Mouse (Mus musculus) heart, postnatal 25 days (tissue): ENCODE measurements around the gene Ggt5. TPM values are rescaled to one million over a fixed set of nuclear protein-coding genes. Genes with fewer than 3 reads are reported as not detected.
A peak's percentile ranks its signal among the peaks of the same experiment; 100 is the strongest.
"Not testable (repeated sequence)": the region's sequence is repeated elsewhere in the genome, so short reads cannot be mapped to it uniquely, and the experiment has no call there.

ENCODE experiments used
- DNase-seq: peaks from one replicate; pipeline ENCODE4 v3.0.0; 2022; ENCODE audit warnings: low spot score
- intact Hi-C: fragments of 180-260 bp; cut with DNase I; formaldehyde crosslinking; loops from one replicate; pipeline ENCODE4 v1.15.1; 2025
- total RNA-seq, 2 experiments: library from RNA; stranded (reverse); gene quantifications; 2 replicates each; pipeline ENCODE4 v1.2.3; 2021

Ggt5 gene
- total RNA-seq, 2 experiments from 2014 or later, result 5.3 to 6.9 TPM

DNA sequence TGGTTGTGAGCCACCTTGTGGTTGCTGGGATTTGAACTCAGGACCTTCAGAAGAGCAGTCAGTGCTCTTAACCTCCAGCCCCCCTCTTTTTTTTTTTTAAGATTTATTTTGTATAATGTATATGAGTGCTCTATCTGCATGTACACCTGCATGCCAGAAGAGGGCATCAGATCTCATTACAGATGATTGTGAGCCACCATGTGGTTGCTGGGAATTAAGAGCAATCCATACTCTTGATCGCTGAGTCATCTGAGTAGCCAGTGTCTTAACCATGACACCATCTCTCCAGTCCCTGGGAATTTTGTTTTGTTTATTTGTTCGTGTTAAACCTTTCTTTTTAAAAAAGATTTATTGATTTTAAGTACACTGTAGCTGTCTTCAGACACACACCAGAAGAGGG is 22.4 kb upstream of the Ggt5 start:
- intact Hi-C loops, DNase-seq: not testable (repeated sequence)

DNA sequence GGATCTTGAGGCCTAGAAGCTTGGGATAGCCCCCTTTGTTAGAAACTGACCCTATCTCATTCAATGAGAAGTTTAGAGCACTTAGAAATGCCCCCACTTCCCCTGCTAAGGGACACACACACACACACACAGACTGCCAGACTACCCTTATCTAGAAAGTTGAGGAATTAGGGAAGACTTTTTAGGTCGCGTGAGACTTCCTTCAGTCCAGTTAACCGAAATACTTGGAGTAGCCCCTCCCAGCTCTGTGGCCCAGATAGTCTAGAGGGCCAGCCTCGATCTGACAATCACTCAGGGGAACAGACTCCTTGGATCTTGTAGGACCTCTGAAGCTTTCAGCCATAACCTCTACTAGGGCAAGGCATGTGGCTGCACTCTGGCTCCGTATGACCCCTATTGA is 21.1 kb upstream of the Ggt5 start:
- DNase-seq, result no peak
- intact Hi-C loops, result no loop called here

DNA sequence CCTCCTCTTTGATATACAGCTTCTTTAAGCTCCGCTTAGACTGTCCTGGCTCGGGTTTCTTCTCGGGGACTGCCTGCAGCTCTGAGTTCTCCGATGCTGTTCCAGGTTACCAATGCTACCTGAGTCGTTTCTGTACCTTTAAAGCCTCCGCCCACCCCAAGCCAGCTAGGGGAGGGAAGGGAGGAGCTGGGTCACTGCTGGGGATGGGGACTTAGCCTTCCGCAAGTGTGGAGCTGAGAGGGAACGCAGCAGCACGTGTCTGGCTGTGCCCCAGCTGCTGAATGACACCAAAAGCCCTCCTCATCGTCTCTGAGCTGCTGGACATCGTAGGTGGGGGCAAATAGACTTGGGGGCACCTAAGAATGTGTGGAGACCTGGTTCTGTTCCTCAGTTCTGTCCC is 20.7 kb upstream of the Ggt5 start:
- DNase-seq, result no peak
- intact Hi-C loops, result no loop called here

DNA sequence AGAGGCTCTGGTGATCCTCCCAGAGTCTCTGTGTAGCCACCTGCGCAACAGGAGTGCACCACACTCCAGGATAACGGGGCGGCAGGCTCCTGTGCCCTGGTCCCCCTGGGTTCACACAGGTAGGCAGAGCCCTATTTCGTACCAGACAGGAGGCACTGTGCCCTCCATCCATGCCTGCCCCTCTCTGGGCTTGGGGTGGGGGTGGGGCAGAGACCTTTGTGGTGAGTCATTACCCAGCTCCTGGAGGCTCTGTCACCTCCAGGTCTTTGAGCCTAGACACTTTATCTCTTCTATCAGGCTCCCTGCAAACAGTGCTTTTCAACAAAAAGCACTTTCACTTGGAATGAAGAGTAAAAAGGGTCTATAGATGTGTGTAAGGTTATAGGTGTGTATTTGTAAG is 20.3 kb upstream of the Ggt5 start:
- DNase-seq, result no peak
- intact Hi-C loops, result no loop called here

DNA sequence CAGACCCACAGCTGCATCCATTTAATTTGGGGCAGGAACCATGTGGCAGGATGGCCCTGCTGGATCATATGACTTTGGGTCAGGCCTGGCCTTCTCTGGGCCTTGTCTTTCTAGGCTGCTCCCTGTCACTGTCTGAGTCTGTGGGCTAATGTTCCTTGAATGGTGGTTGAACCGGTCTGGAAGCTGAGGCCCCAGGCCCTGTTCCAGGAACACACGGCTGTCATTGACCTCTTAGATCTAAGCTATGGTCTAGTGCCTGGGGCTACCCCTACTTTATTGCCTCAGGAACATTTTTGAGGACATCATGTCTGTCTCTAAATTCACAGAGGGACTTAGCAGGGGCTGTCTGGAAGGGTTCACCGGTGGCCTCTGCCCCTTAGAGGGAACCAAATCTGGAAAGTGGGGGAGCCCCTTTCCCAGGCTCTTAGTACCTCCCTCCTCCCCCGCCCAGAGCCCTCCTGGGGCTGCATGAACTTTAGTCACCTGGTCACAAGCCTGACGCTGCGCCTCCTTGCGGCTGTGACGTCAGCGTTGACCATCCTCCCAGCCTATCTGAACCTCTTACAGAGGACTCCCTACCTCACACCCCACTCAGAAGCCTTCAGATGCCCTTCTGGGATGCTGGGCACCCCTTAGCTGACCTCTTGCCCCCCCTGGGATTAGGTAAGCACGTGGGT is 18.0 kb upstream of the Ggt5 start:
- intact Hi-C loops, result no loop called here
- no peak for DNase-seq

DNA sequence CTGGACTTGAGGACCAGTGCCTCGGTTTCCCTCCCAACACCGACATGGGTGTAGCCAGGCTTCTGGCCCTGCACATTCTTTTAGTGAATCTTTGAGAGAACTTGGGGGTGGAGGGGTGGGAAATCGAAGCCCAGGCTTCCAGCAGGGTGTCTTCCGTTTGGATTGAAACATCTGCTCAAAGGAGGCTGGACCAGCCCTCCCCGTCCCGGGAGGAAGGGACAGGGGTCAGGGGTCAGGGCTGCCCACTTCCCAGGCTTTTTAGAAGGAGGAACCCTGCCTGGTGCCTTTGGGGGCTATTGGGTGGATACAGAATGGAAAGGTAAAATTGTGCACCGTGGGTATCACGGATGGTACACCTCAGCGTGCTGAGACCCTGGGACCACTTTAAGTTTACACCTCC is 17.2 kb upstream of the Ggt5 start:
- DNase-seq, result no peak
- intact Hi-C loops, result no loop called here

DNA sequence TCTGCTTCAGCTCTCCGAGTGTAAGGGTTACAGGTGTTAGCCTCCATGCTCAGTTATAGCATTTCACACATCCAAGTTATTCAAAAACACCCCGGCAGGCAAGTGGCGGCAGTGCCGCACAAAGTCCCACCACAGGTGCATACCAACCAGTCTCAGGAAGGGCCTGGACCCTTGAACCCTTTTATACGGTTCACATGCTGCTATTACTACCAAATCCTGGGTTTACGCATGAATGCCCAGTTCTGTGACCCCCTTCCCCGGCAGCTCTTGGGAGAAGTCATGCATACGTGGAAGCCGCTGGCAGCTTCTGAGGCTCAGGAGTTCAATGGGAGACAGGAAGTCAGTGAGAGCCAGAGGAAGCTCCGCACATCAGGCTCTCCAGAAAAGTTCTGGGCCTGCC is 16.0 kb upstream of the Ggt5 start:
- no peak for DNase-seq
- intact Hi-C loops, result no loop called here

DNA sequence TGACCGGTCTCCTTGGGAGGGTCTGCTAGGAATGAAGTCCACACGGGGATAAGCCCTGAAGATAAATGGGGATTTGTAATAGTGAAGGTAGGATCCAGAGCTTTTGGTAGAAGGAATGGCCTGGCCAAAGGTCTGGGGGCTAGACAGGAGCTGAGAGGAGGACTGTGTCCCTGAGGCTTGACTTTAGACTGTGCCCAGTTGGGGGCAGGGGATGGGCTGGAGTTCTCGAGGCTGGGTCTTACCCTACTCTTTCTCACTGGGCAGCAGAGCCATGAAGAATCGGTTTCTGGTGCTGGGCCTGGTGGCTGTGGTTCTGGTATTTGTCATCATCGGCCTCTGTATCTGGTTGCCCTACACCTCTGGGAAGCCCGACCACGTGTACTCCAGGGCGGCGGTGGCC is 15.2 kb upstream of the Ggt5 start:
- DNase-seq, result no peak
- intact Hi-C loops, result no loop called here

DNA sequence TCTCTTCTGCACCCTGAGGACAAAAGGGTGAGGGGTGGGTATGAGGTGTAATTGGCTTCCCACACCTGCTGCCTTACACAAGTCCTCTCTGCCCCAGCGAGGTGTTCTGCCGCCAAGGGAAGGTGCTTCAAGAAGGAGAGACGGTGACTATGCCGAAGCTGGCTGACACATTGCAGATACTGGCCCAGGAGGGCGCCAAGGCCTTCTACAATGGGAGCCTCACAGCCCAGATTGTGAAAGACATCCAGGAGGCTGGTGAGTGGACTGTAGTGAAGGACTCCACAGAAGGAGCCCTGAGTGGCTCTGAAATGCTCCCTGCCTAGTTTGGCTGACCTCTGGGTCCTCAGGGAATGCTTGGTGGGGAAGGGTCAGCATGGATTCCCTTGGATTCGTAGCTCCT is 10.0 kb upstream of the Ggt5 start:
- DNase-seq, result no peak
- intact Hi-C loops, result no loop called here

DNA sequence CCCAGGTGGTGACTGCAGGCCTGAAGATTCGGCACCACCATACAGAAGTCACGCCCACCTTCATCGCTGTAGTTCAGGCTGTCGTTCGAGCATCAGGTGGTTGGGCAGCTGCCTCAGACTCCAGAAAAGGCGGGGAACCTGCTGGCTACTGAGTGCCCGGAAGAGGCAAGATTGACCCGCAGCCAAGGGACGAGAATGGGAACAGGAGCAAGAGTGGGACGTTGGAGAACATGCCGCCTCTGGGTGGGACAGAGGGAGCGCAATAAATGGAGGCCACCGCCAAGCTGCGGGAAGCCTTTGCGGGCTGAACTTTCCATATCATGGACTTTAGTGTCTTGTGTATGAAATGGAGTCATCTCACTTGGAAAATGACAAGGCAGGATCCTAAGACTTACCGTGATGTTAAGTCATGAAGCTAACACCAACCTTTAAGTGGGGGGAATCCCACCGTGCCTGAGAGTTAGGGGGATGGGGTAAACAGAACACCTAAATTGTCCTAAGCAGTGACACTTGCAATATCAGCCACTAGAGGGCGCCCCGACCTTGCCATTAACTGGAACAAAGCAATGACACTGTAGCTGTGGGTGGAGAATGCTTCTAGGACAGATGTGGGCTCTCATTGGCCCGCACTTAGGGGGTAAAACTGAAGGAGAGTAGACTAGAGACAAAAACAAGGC is 3.1 kb upstream of the Ggt5 start:
- intact Hi-C loops, result loop anchor here (1.0 to 5.0 kb wide), 3 partner anchors 49 to 266 kb away; no protein-coding TSS in a partner anchor
- DNase-seq, result peak; percentile 72

DNA sequence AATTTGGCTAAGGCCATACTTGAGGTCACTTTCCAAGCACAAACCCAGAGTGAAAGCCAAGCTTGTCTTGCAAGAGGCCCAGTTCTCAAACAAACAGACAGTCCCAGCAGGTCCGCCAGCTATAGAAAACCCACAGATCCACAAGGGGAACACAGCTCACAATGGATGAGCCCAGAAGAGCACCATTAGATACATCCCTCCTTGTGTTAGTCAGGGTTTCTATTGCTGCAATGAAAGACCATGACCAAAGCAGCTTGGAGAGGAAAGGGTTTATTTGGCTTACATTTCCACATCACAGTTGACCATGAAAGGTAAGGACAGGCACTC is 2.6 kb upstream of the Ggt5 start:
- DNase-seq, result no peak
- intact Hi-C loops, result loop anchor here (1.0 to 5.0 kb wide), 3 partner anchors 49 to 266 kb away; no protein-coding TSS in a partner anchor

DNA sequence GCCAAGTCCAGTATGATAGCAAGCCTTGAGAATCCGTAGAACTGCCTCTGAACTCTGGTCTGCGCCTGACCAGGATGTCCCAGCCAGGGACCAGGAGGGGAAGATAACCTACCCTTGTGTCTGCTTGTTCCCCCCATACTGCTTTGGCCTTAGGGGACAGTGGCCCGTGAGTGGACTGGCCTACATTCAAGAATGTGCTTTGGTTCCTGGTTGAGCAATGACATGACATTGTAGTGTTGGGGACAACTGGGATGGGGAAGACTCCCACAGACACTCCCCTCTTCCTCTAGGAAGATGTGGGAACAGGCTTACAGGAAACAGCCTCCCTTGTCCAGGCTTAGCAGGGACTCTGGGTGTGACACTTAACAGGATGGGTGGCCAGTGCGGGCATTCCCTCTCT is 1.4 kb upstream of the Ggt5 start:
- intact Hi-C loops, result loop anchor here (2.0 to 5.0 kb wide), 2 partner anchors 117 to 265 kb away; no protein-coding TSS in a partner anchor
- peak; percentile 42 for DNase-seq

DNA sequence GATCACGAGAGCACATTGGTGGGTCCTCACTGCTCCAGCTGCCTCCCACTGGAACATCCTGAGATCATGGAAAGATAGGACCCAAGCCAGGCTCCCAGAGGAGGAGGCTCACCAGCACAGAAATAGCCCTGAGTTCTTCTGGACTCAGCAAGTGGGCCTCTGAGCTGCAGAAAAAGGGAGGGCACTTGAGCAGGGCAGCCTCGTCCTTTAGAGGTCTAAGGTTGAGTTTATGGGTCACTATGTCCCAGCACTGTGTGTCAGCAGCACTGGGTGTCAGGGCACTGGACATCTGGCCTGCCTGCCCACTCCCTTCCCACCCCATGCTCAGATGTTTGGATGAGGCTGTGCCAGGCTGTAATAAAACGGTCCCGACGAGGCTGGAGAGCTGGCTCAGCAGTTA is 804 bp upstream of the Ggt5 start:
- intact Hi-C loops, result loop anchor here (5.0 kb wide), 1 partner anchor 264 kb away; no protein-coding TSS in a partner anchor
- DNase-seq, result peak; percentile 29

DNA sequence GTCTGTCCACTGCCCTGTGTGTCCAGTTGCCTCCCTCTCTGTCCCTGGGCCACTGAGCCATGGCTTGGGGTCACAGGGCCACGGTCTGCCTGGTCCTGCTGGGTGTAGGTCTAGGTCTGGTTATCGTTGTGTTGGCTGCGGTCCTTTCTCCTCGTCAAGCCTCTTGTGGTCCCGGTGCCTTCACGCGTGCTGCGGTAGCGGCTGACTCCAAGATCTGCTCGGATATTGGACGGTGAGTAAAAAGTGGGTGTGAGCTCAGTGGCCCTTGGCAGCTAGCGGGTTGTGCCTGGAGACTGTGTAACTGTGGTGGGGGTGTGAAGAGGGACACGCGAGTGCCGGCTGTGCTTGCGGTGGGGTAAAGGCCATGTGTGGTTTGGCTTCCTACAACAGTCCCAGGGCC is 511 bp downstream of the Ggt5 start:
- intact Hi-C loops, result loop anchor here (5.0 kb wide), 1 partner anchor 263 kb away; no protein-coding TSS in a partner anchor
- peak; percentile 21 for DNase-seq

DNA sequence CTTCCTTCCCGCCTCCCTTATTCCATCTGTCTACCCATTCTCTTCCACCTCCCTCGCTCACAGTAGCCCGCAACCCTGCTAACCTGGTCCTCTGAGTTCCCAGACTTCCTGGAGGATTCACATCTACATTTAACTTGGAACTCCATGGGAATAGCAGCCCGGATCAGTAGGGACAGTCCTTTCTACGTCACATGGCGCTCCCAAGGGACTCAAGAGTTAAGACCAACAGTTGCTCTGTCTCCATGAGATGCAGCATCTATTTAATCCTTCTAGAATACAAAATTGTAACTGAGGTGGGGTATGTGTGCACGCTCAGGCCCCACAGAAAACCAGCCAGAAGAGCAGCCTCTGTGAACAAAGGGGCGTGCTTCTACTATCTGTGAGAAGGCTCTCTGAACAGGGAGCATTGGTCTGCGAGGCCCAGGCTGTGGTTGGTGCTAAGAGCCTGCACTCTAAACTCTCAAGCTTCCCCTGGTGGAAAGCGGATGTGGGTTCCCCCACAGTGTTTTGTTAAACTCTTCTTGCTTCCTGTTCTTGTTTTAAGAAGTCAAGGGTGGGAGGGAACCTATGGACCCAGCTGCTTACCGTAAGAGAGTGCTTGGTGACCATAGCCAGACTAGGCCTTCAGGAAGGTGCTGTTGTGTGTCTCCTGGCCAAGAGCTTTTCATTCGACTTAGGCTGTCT is 2.2 kb downstream of the Ggt5 start:
- intact Hi-C loops, result no loop called here
- peak; percentile 44 for DNase-seq

DNA sequence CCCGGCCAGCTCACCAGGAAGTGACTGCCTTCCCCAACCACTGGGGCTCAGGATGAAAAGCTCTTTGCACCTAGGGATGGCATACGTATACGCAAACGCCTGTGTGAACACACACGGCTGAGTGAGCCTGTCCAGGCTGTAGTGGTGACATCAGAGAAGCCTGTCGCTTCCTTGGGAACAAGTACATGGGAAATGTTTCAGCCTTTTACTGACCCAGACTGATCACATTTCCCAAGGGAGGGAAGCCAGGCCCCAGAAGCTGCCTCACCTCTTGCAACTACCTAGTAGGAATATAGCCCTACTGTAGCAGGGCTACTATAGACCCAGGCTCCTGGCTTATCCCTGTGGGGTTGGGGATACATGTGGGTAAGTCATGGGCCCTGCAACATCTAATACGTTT is 3.4 kb downstream of the Ggt5 start:
- intact Hi-C loops, result no loop called here
- DNase-seq, result no peak

DNA sequence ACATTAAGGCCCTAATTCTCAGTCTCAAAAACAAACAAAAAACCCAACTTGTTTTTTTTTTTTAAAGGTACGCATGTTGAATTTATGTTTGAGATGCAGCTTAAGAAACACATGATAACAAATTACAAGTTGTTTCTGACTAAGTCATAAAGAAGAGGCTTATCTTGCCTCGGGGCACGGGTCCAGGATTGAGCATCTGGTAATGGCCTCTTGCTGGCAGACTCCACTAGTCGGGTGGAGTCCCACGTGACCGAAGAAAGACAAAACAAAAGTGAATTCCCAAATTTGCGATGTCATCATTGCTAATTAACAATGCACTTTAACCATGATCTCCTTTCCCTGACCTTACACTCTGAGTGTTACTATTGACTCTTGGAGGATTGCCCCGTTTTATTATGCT is 6.8 kb downstream of the Ggt5 start:
- intact Hi-C loops, result no loop called here
- peak; percentile 74 for DNase-seq

DNA sequence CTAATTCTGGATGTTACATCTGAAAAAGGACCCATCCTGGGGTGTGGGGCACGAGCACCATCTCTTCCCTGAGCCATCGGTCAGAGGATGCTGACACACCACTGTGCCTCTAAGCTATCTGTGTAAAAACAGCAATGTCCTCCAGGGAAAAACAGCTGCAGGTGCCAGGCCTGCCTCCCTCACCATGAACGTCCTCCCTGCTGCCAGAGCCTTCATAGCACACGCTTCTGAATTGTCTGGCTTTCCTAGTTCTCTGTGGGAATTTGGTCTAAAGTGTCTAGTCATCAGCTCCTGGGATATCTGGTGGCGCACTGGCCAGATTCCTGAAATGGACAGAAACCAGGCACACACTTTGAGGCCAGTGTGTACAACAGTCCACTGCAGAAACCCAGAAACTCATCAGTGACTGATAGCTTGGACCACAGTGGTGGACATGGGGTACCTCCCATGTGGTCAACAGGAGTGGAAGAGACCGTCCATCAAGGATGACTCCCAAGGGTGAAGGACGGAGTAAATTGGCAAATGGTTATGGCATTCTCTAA is 11.1 kb downstream of the Ggt5 start:
- DNase-seq, result no peak
- intact Hi-C loops, result no loop called here

DNA sequence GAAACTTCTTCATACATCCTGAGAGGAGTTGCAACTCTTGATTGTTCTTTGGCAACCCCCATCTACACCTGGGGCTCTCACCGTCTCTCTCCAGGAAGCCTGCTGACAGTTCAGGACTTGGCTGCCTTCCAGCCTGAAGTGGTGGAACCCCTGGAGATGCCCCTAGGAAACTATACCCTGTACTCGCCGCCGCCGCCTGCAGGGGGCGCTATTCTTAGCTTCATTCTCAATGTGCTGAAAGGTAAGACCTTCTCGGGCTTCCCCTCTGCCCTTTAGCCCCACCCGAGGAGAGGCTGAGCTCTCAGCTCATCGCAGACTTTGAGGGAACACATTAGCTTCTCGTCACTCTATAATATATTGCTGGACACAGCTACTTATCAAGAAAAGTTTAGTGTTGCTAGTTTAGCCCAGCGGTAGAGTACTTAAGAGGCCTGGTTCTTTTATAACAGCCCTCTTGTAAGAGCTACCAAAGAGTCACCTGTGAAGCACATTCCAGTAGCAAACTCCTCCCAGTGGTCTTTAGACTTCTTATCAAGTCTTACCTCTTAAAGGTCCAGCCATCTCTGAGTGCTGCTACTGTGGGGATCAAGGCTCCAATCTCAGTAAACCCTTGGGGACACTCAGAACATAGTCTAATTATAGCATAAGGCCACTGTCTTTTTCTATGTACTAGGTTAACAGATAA is 16.2 kb downstream of the Ggt5 start:
- intact Hi-C loops, result no loop called here
- DNase-seq, result no peak

DNA sequence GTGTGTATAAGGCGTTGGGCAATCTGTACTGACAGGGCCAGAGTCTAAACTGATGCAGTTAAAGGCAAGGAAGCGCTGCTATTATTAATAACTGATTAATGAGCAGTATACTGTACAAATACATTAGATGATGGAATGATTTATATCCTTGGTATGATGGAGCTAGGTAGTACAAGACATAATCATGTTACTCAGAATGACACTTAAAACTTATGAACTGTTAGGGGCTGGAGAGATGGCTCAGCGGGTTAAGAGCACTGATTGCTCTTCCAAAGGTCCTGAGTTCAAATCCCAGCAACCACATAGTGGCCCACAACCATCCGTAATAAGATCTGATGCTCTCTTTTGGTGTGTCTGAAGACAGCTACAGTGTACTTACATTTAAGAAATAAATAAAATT is 18.1 kb downstream of the Ggt5 start:
- no peak for DNase-seq
- intact Hi-C loops, result no loop called here
